Mouse (Mus musculus): ENCODE measurements at regions not wholly inside any gene's neighbourhood (a gene's known extent, or its start where the extent isn't known, plus 50 kb on each side); places are given as distances from the start of the nearest gene placed in this dataset.

GRCm38 (mm10) chr15:36399355-36400012 lies 608.1 kb downstream of the Zfp706 start:
- TF ChIP-seq CTCF (IDR thresholded peaks at IDR 0.05; ENCODE audit: extremely low read depth, insufficient read length, insufficient replicate concordance, low read depth, low read length) (no peak), POLR2A (IDR thresholded peaks at IDR 0.05; ENCODE audit: low read depth, low read length) (no peak)

Data from small intestine, adult 2 months (tissue).